Mouse (Mus musculus): ENCODE measurements around the gene Kcnma1. TPM values are rescaled to one million over a fixed set of nuclear protein-coding genes. Genes with fewer than 3 reads are reported as not detected.

Kcnma1 gene
- total RNA-seq, 2 experiments from 2014 or later: not detected

DNA sequence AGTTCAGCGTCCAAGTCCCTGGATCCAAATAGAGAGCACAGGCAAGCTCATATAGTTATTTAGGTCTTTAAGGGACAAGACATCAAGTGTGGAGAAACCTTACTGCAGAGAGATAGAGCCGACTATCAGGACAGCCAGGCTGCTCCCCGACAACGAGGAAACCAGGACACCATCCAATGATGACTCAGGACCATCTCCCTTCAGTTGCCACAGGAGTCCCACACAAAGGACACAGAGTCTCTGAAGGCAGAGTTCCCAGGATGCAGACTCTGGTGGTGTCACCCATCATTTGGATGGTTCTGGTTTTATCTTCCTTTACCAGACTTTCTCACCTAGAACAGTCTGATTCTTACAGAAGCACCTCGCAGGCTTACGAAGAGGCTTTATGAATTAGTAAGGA is 388.9 kb downstream of the Kcnma1 start:
- ATAC-seq (replicated peaks; ENCODE audit: poor library complexity, severe bottlenecking): no peak

DNA sequence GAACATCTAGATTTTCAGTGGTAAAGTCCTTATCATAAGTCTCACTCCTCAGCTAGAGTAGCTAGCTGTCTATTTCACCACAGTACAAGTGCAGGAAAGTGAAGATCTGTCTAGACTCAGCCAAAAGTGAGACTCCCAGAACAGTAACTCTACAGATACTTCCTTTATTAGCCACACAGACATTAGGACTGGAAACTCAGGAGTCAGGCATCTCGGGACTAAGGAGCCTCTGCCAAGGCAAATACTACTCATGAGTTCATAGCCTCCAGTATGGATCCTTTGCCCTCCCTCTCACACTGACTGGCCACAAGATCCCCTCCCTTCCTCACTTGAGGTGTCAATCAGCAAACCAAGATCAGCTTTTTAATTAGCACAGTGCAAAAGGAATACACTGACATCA is 389.8 kb downstream of the Kcnma1 start:
- ATAC-seq (replicated peaks; ENCODE audit: poor library complexity, severe bottlenecking): no peak

DNA sequence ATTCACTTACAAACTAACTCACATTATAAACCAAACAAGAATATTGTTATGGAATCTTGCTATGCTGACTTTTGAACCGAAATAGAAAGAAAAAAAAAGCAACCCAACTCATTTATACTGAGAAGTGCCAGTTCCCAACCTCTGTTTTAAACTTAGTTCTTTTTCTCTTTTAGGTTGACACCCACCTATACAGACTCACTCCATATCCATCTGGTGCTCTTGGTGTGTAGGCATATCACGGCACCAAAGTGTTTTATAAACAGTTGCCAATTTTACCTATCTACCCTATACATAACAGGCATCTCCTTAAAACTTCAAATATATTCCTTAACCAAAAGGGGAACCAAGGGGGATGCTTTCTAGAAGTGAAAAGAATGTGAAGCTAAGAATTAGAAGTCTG is 393.6 kb downstream of the Kcnma1 start:
- no peak for ATAC-seq (replicated peaks; ENCODE audit: poor library complexity, severe bottlenecking)

DNA sequence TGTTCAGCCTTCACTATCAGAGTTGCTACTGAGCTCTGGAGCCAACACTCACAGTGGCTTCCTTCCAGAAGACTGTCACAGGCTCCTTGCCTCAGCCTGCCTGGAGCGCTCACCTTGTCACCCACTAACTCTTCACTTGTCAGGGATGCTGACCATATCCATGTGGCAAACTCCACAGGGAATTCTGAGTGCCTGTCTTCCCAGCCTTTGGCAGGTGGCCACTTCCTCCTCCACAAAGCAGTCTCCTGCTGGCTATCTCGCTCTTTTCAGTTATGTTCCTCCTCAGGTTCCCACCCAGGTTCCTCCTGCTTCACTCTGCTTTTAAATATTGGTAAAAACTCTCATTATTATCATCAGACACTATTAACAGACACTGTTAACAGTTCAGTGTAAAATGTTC is 395.3 kb downstream of the Kcnma1 start:
- no peak for ATAC-seq (replicated peaks; ENCODE audit: poor library complexity, severe bottlenecking)

DNA sequence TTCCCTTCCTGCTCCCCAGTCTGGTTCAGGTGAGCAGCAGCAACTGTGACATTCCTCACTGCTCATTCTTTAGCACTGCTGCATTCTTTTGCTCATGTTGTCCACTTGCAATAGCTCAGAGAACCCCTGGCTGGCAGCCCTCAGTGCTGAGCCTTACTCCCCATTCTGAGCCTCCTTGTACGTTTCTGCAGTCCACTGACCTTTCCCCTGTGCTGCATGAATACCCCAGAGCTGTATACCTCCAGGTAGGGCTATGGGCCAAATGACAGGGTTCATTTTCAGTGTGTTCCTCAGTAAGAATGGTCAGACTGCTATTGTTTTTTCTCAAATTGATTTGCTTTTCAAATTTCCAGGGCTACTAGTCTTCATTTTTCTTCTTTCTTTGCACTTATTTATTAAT is 396.2 kb downstream of the Kcnma1 start:
- ATAC-seq (replicated peaks; ENCODE audit: poor library complexity, severe bottlenecking): no peak

DNA sequence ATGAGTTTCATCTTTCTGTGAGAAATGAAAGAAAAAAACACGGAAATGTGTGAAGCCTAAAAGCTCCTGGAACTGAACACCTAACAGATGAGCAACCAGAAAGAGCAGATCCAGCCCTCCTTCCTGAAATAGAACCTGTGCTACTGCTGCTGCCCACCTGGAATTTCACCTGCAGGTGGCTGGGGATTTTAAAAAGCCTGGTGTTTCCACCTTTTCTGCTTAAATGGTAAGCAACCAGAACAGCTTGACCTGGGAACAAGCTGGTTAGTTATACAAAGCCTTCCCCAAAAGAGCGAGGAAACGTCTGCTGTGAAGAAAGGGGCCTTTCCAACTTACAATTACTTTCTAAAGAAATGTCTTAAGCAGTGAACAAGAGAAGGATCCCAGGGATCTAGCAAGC is 404.2 kb downstream of the Kcnma1 start:
- ATAC-seq (replicated peaks; ENCODE audit: poor library complexity, severe bottlenecking): no peak

DNA sequence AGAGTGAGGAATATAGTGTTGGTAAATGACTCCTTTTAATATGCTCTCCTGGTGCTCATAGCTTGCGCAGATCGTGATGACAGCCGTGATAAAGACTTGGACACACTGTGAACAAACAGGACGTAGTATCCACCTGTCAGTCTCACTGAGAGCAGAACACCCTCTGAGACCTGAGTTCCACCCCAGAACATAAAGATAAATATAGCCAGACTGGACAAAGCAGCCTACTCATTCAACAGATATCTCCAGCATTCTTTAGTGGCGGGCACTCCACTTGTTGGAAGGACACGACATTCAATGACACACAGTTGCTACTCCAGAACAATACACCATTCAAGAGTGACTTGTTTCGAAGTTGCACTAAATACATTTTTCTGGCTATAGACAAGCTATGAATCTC is 408.6 kb downstream of the Kcnma1 start:
- no peak for ATAC-seq (replicated peaks; ENCODE audit: poor library complexity, severe bottlenecking)

DNA sequence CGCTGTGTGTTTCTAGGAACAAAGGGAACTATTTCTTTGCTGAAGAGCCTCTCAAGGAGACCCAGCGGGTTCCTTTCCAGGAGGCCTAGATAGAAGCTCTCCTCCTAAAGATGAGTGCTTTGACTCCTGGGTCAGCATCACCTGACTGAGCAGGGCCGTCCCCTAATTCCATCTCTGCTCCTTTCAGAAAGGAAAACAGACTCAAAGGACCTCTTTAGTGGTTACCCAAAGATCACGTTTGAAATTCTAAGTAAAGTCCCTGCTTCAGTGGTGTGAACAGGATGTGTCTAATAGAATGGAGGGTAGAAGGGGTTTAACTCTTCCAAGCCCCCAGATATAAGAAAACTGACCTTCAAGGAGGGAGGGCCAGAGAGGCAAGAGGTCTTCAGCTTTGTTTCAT is 411.4 kb downstream of the Kcnma1 start:
- no peak for ATAC-seq (replicated peaks; ENCODE audit: poor library complexity, severe bottlenecking)

DNA sequence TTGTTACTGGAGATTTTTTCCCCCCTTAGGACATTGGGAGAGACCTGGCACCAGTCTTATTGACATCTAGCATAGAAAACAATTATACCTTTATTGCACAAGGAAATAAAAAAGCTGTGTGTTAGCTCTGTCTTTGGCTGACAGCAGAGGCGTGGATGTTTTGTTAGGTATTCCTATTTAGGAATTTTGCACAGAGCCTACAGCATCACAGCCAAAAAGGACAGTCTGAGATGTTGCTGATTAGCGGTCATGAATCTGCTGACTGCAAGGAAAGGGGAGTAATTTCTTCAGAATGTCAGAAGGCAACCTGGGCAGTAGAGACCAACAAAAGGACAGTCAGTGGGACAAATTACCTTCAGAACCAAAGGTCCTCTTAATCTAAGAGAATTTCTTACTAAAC is 412.2 kb downstream of the Kcnma1 start:
- no peak for ATAC-seq (replicated peaks; ENCODE audit: poor library complexity, severe bottlenecking)

DNA sequence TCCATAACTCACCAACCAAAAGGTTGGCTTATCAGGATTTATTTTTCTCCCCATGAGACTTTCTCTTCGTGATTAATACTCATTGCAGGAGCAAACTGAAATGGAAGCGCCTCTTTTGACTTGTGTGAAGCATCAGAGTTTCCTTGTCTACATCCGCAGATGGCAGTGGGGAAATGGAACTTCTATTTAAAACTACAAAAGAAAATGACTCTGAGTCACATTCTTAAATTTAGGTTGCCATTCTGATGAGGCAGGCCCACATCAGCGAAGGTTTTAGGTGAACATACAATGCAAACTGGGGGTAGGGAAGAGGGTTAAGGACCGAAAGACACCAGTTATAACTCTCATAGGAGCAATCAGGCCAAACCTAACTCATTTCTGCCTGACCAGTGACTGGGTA is 419.7 kb downstream of the Kcnma1 start:
- ATAC-seq (replicated peaks; ENCODE audit: poor library complexity, severe bottlenecking): no peak

DNA sequence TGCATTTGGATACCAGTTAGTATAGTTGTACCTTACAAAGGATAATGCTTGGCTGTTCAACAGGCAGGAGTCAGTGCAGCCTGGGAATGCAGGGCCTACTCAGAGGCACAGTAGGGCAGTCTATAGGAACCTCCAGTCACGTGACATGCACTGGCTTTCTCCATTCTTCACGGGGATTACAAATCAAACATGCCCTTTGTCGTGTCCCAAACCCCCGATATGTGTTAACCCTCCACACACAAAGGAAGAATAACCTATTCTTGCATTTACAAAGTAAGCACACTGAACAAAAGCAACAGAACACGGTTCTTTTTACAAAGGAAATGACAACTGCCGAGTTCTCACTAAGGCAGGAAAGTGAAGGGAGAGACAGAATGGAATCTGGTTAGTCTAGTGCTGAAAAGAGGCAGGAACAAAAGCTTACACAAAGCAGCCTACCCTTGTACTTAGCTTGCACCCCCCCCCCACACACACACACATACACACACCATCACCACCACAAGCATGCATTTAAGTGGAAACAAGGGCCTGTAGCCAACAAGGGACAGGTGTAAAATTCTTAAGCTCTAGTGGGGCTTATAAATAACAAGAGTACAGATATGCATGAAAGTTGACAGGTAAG is 421.4 kb downstream of the Kcnma1 start:
- no peak for ATAC-seq (replicated peaks; ENCODE audit: poor library complexity, severe bottlenecking)

DNA sequence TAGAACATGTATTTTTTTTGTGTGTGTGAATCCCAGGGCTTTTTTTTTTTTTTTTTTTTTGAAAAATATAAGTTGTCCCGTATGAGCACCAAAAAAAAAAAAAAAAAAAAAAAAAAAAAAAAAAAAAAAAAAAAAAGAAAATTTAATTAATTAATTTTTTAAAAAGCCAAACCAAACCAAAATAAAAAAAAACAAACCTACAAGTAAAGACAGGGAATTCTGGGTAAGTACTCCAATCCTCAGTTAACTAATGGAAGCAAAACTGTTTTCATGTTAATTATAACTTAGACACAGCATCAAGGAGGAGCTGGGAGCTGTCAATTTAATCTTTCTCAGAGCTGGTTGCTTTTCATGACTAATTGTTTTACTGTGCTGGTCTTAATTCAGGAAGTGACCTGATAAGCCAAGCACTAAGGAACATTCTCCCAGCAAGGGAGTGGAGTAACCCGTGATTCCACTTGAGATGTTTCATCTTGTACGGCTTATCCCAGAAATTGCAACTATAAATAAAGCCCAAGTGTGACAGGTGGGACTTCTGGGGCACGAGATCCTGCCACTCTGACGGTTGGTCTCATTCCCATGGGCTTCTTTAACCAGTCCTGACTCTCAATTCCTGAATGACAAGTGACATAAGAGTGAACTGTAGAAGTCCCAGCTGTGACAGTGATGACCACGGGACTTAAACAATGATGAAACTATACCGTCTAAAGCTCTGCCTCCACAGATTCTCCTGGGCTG is 424.4 kb downstream of the Kcnma1 start:
- ATAC-seq (replicated peaks; ENCODE audit: poor library complexity, severe bottlenecking): no peak

DNA sequence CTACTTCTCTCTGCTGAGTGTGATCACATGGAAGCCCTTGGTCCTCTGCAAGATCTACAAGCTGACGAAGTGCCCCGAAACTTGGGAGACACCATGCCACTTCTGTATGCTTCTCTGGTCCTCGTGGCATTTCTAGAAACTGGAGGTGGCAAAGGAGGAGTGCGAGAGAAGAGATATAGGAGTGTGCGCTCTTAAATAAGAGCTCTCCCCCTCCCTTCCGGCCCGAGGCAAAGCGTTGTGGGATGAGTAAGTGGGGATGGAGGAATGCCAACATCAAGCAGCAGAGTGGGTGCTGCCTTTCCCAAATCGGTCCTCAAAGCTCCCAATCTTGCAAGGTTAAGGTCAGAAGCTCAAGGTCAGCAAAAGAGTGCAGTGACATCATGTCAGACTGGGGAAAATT is 426.8 kb downstream of the Kcnma1 start:
- no peak for ATAC-seq (replicated peaks; ENCODE audit: poor library complexity, severe bottlenecking)

DNA sequence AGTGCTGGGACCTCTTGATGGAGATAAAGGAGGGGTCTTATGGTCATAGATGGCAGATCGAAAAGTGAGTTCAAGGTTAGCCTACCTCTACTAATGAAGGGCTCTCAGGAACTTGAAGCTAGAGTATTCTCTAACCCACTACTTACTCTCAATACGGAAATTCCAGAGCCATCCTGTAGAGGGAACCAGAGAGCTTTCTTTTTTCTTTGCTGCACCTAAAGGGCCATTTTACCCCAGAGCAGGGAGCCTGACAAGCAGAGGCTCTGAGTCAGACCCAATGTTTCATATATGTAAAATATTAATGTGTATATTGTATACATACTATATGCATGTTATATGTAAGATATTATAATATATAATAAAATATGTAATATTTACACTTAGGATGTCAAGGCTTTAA is 431.1 kb downstream of the Kcnma1 start:
- no peak for ATAC-seq (replicated peaks; ENCODE audit: poor library complexity, severe bottlenecking)

DNA sequence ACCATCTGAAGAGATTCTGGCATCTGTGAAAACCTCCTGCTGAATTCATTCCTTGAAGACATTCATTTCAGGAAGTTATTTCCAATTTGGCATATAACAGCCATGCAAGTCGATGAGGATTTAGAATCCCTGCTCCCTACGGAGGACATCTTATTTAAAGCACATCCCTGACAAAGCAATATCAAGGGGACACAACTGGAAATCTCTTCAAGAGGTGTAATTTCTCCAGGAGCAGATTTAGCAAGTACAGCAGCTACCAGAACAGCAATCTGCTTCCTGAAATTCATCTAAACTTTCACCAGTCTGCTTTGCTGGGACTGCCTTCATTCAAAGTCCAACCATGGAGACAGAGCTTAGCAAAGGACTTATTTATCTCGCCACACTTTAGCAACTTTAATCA is 433.0 kb downstream of the Kcnma1 start:
- ATAC-seq (replicated peaks; ENCODE audit: poor library complexity, severe bottlenecking): no peak

DNA sequence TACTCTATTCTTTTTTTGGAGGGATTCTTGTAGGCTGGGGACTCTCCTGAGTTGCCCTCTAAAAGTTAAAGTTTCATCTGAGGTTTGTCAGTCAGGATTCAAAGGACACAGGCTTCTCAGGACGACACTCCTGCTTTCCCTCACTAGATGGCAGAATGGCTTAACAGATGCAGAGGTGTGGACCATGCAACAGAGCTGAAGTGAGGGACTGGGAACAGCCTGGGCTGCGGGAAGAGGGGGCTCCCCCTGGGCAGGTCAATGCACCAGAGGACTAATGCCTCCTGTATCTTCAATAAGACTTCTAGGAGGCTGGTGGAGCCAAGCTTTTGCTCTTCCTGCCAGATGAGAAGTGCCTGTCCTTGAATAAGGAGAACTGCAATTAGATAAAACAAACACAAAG is 438.3 kb downstream of the Kcnma1 start:
- no peak for ATAC-seq (replicated peaks; ENCODE audit: poor library complexity, severe bottlenecking)

DNA sequence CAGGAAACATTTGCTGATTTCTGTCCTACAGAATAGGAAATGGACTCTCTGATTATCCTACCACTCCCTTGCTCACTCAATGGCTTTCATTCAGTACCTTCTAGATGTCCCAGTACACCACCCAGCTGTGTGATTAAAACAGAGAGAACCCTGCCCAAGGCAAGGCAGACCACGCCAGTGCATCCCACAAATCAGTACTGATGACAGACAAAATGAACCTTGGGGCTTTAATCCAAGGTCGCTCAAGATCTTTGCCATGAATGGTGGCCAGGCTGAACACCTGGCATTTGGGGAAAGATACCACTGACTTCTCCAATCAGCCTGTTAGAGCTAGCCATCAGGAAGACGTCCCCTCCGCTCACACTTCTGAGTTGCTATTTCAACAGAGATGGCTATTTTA is 440.2 kb downstream of the Kcnma1 start:
- no peak for ATAC-seq (replicated peaks; ENCODE audit: poor library complexity, severe bottlenecking)

DNA sequence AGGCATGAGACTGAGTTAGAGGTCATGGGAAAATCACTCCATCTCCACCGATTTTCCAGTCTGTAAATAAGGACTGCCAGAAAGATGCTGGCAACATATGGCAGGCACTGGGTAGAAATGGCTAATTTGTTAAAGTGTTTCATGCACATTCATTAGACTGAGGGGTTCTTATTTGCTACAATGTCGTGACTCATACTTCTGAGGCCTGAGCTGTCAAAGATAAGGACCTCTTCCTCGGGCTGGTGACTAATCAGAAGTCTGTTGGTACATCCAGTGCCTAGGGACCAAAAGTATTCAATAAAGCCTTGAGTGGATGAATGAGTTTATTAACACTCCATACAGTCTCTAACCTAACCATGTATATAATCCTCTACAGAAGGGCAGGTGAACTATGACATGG is 440.9 kb downstream of the Kcnma1 start:
- ATAC-seq (replicated peaks; ENCODE audit: poor library complexity, severe bottlenecking): no peak

DNA sequence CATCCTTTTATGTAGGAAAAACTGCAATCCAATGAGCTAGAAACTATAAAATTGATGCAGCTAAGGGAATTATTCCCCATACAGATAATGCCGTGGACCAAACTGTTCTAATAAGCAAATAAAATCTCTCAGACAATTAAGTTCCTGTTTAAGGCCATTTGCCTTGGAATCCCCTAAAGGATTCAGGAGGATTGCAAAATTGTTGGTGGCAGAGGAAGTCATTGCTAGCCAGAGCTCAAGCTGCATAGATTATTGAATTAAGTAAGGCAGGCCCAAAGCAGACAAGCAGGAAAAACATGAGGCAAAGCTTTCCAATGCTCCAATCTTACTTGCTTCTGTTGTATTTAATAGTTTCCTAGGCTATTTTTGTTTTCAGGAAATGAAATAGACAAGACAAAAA is 441.5 kb downstream of the Kcnma1 start:
- no peak for ATAC-seq (replicated peaks; ENCODE audit: poor library complexity, severe bottlenecking)

DNA sequence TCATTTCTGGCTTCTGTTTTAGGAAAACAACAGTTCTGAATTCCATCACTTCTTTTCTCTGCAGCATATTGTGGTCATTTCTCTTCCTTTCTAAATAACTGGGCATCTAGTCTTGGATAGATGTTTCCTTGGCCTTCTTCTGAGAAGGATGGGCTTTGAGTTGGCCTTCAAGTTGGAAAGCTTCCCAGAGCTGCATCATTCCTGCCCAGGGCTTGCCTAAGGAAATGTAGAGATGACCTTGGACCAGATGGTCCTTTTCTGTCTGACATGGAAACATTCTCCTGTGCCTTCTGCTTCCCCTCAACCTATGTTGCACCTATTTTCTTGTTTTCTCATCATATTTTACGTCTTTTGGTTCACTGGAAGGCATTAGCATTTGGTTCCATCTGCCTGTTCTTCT is 444.0 kb downstream of the Kcnma1 start:
- ATAC-seq (replicated peaks; ENCODE audit: poor library complexity, severe bottlenecking): no peak

DNA sequence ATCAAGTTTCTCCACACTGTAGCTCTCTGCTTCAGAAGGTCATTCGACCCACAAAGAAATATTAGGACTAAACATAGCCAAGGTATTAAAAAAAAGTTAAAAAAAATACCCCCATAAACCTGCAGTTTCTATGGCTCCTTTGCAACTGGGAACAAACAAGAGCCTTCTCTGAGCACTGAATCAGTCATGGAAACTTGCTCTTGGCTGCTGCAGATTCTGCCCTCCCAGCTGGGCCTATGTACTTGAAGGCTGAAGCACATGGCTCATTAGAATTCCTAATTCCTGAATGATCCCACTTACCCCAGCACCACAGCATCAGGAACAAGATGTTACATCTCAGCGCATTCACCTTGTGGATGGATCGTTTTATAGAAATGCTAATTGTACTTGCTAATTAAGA is 448.4 kb downstream of the Kcnma1 start:
- ATAC-seq (replicated peaks; ENCODE audit: poor library complexity, severe bottlenecking): no peak

DNA sequence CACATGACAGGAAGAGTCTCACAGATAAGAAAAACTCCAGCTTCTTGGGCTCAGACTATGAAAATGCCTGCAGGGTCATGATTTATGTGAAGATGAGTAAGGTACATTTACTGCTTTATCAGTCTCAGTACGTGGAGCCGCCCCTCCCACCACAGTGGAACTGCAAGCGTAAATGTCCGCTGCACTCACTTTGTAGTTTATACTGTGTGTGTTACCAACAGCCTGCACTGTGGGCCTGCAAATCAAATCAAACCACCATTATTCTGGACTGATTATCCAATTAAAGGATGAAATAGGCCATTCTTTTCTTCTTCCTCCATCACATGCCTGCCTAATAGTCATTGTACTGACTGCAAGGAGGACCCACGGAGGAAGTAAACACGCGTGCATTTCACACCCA is 449.8 kb downstream of the Kcnma1 start:
- no peak for ATAC-seq (replicated peaks; ENCODE audit: poor library complexity, severe bottlenecking)
